Mouse (Mus musculus) monocyte, adult 59 days (primary cell): ENCODE data around the gene Lama1. TPM values are rescaled to one million over a fixed set of nuclear protein-coding genes. Genes with fewer than 3 reads are reported as not detected.

Source experiments
- total RNA-seq, 2 experiments: library from RNA; stranded (reverse); gene quantifications; one replicate each; pipeline ENCODE4 v1.2.4; 2023

Gene Lama1
- not detected for total RNA-seq

GRCm38 (mm10) chr17:67696694-67697386 lies at the start of gene Lama1:
Gene Lama1, plus strand, starts transcription at chr17:67697259.

Other genes starting within 250 kb of the Lama1 start
- not detected for gene Lrrc30, start 64.5 kb upstream of the Lama1 start, total RNA-seq